Mouse (Mus musculus): ENCODE data around the gene Ptpn14. TPM values are rescaled to one million over a fixed set of nuclear protein-coding genes. Genes with fewer than 3 reads are reported as not detected.

Gene Ptpn14
- 3.7 and 4.6 TPM in 2 replicates for polyA plus RNA-seq (2012; rRNA removed)

GRCm38 (mm10) chr1:189727884-189728783, at the start of gene Ptpn14:
Ptpn14 (plus strand) TSS chr1:189728268.

GRCm38 (mm10) chr1:189687654-189688387, 40.2 kb upstream of the Ptpn14 start, which contains the start of gene Cenpf:
Cenpf (minus strand) TSS chr1:189688086.

GRCm38 (mm10) chr1:189921818-189922592, 193.9 kb downstream of the Ptpn14 start, which contains the start of gene Smyd2:
Smyd2 (minus strand) TSS chr1:189922363.

Other genes with a start within 250 kb of the Ptpn14 start
- 0.15 and 0.36 TPM in 2 replicates for gene Cenpf, start 40.2 kb upstream of the Ptpn14 start, polyA plus RNA-seq (2012; rRNA removed)
- 18.9 and 19.1 TPM in 2 replicates for gene Smyd2, start 194.1 kb downstream of the Ptpn14 start, polyA plus RNA-seq (2012; rRNA removed)